ENCODE assay signal across 1 mouse cellular context in the genomic region with DNA sequence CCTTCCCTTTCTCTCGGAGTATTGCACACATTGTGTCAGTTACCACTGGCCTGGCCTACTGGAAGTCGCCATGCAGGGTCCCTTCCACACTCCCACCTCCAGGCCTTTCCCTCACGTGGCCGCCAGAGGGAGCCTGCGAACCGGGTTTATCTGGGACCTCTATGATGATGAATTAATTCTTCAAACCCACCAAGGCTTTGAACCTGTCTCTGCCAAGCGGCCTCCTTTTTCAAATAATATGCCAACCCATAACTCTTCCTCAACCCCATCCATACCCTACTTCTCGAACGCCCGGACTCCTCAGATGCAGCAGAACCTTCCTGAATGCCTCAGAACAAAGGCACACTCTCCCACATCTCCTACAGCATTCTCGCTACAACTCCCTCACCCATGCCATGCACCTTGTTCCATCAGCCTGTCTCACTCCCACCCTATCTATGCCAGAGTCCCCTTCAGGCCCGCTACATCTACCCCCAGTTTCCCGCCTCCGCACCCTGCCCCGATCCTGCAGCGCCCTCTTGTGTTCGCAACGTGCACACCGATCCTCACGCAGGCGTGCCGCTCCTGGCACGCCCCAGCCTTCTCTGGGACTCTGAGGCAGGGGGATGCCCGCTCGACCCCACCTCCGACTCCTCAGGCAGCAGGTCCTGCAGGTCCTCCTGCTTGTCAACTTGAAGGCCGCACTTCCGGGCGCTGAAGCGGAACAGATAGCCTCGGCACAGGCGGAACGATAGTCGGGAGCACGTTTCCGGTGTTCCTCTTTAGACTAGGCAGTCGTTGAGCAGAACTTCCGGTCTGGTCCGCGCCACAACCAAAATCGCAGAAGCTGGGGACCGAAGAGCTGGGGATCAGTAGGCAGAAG.
TF ChIP-seq lines count a peak whose summit lies in the region.

No protein-coding gene starts in this region.

TF ChIP-seq in CH12.LX, 34 proteins besides CTCF, POLR2A, EP300 and RAD21:
- peak; percentile 66; the same call in 1 of the 2 replicates for TF ChIP-seq ZMIZ1 (IDR thresholded peaks at IDR 0.05; ENCODE audit: low read depth, low read length)
- TF ChIP-seq MAZ (IDR thresholded peaks at IDR 0.05; ENCODE audit: low read depth, low read length) = peak; percentile 85
- TF ChIP-seq RCOR1 (conservative IDR thresholded peaks at IDR 0.05; ENCODE audit: low read depth, low read length) = peak; percentile 58; the same call in 1 of the 2 replicates
- TF ChIP-seq UBTF (IDR thresholded peaks at IDR 0.05; ENCODE audit: low read depth, low read length) = peak; percentile 76; the same call in 1 of the 2 replicates
- no peak for TF ChIP-seq MAFK (IDR thresholded peaks at IDR 0.05; ENCODE audit: insufficient replicate concordance, low read length)
- TF ChIP-seq IRF4 (IDR thresholded peaks at IDR 0.05; ENCODE audit: low read depth, low read length) = peak; percentile 59; the same call in 1 of the 2 replicates
- peak; percentile 78 for TF ChIP-seq NELFE (IDR thresholded peaks at IDR 0.05; ENCODE audit: low read depth, low read length)
- TF ChIP-seq NRF1 (IDR thresholded peaks at IDR 0.05; ENCODE audit: low read depth, low read length) = peak; percentile 73
- peak; percentile 69; the same call in 1 of the 2 replicates for TF ChIP-seq POLR2AphosphoS2 (IDR thresholded peaks at IDR 0.05; ENCODE audit: low read depth, low read length)
- TF ChIP-seq ZKSCAN1 (IDR thresholded peaks at IDR 0.05; ENCODE audit: borderline replicate concordance, low read depth, low read length) = no peak
- TF ChIP-seq USF1 (IDR thresholded peaks at IDR 0.05; ENCODE audit: low read depth, low read length) = no peak
- TF ChIP-seq MEF2A (IDR thresholded peaks at IDR 0.05; ENCODE audit: borderline replicate concordance, low read depth, low read length) = peak; percentile 87
- peak; percentile 96 for TF ChIP-seq ELF1 (IDR thresholded peaks at IDR 0.05; ENCODE audit: low read depth, low read length)
- peak; percentile 95 for TF ChIP-seq HCFC1 (IDR thresholded peaks at IDR 0.05; ENCODE audit: low read depth, low read length)
- TF ChIP-seq MXI1 (IDR thresholded peaks at IDR 0.05; ENCODE audit: low read depth, low read length) = peak; percentile 90
- TF ChIP-seq MAX (IDR thresholded peaks at IDR 0.05; ENCODE audit: low read length) = peak; percentile 68
- peak; percentile 93 for TF ChIP-seq E2F4 (IDR thresholded peaks at IDR 0.05; ENCODE audit: insufficient replicate concordance, low read depth, low read length)
- peak; percentile 47; the same call in 1 of the 2 replicates for TF ChIP-seq GABPA (IDR thresholded peaks at IDR 0.05; ENCODE audit: insufficient replicate concordance, low read depth, low read length)
- peak; percentile 90 for TF ChIP-seq KAT2A (IDR thresholded peaks at IDR 0.05; ENCODE audit: insufficient replicate concordance, low read length)
- peak; percentile 97 for TF ChIP-seq SIN3A (IDR thresholded peaks at IDR 0.05; ENCODE audit: low read length)
- no peak for TF ChIP-seq JUN (IDR thresholded peaks at IDR 0.05; ENCODE audit: insufficient read depth, low read depth, low read length)
- peak; percentile 64; the same call in 1 of the 2 replicates for TF ChIP-seq ETS1 (conservative IDR thresholded peaks at IDR 0.05; ENCODE audit: low read depth, low read length)
- no peak for TF ChIP-seq ZNF384 (IDR thresholded peaks at IDR 0.05; ENCODE audit: low read depth, low read length)
- no peak for TF ChIP-seq PAX5 (IDR thresholded peaks at IDR 0.05; ENCODE audit: low read length)
- no peak; the same call in 1 of the 2 replicates for TF ChIP-seq CHD1 (IDR thresholded peaks at IDR 0.05; ENCODE audit: low read depth, low read length)
- peak; percentile 90 for TF ChIP-seq TBP (conservative IDR thresholded peaks at IDR 0.05; ENCODE audit: low read depth, low read length)
- TF ChIP-seq USF2 (conservative IDR thresholded peaks at IDR 0.05; ENCODE audit: low read depth, low read length) = 0 out of 2 replicates have a peak, but pooled peaks have one; percentile 6
- peak; percentile 79 for TF ChIP-seq MYC (IDR thresholded peaks at IDR 0.05; ENCODE audit: low read depth, low read length)
- TF ChIP-seq BHLHE40 (IDR thresholded peaks at IDR 0.05; ENCODE audit: low read depth, low read length) = peak; percentile 82
- TF ChIP-seq SMC3 (IDR thresholded peaks at IDR 0.05; ENCODE audit: low read depth, low read length) = peak; percentile 66
- TF ChIP-seq TCF12 (IDR thresholded peaks at IDR 0.05; ENCODE audit: low read depth, low read length) = peak; percentile 91
- 0 out of 2 replicates have a peak, but pooled peaks have one; percentile 21 for TF ChIP-seq JUND (conservative IDR thresholded peaks at IDR 0.05; ENCODE audit: low read depth, low read length)
- peak; percentile 15; the same call in 1 of the 2 replicates for TF ChIP-seq ZC3H11A (IDR thresholded peaks at IDR 0.05; ENCODE audit: low read depth, low read length)
- TF ChIP-seq CHD2 (IDR thresholded peaks at IDR 0.05; ENCODE audit: low read length) = peak; percentile 77
